Mouse (Mus musculus) embryonic facial prominence, embryonic 12.5 days (tissue): ENCODE measurements around the gene Unc5b. TPM values are rescaled to one million over a fixed set of nuclear protein-coding genes. Genes with fewer than 3 reads are reported as not detected.

Experiments used
- ATAC-seq: fragments of 200-750 bp; cut with Nextera tagmentation; 2 replicates; pipeline ENCODE4 v1.8.0; 2017; ENCODE audit not compliant: insufficient number of reproducible peaks, insufficient read depth, low FRiP score, low TSS enrichment
- H3K27ac ChIP-seq: fragments of 300-500 bp; sonication (generic); 2 replicates; pipeline ENCODE4 v1.5.1; 2016; ENCODE audit warnings: mild to moderate bottlenecking
- H3K27me3 ChIP-seq: fragments of 300-500 bp; sonication (generic); 2 replicates; pipeline ENCODE4 v1.6.1; 2016; ENCODE audit warnings: mild to moderate bottlenecking, moderate library complexity
- H3K36me3 ChIP-seq: fragments of 300-500 bp; sonication (generic); 2 replicates; pipeline ENCODE4 v1.6.1; 2016; ENCODE audit warnings: mild to moderate bottlenecking
- H3K4me1 ChIP-seq: fragments of 300-500 bp; sonication (generic); 2 replicates; pipeline ENCODE4 v1.6.1; 2016
- H3K4me2 ChIP-seq: fragments of 300-500 bp; sonication (generic); replicated peaks from 2 replicates; pipeline ENCODE4 v1.6.1; 2016; ENCODE audit warnings: mild to moderate bottlenecking, moderate library complexity
- H3K4me3 ChIP-seq: fragments of 300-500 bp; sonication (generic); 2 replicates; pipeline ENCODE4 v1.5.1; 2016; ENCODE audit warnings: mild to moderate bottlenecking
- H3K9ac ChIP-seq: fragments of 300-500 bp; sonication (generic); 2 replicates; pipeline ENCODE4 v1.6.1; 2016; ENCODE audit warnings: mild to moderate bottlenecking, moderate library complexity
- H3K9me3 ChIP-seq: fragments of 300-500 bp; sonication (generic); 2 replicates; pipeline ENCODE4 v1.6.1; 2016; ENCODE audit warnings: mild to moderate bottlenecking, moderate library complexity
- WGBS: fragments of 180-500 bp; shearing (Covaris S2); methylation state at CpG from one replicate; pipeline ENCODE4 v1.1.7; 2016; 5-methylcytosine and 5-hydroxymethylcytosine counted together
- polyA plus RNA-seq: library from polyadenylated mRNA; unstranded; fragments of >200 nt; fragmentation: Nextera tagmentation; extraction: Ambion mirVana; gene quantifications from 2 replicates; pipeline ENCODE4 v1.2.1, GENCODE M21; 2016

The Unc5b gene
- polyA plus RNA-seq, 1 experiment from 2014 or later: 6.3 TPM

DNA sequence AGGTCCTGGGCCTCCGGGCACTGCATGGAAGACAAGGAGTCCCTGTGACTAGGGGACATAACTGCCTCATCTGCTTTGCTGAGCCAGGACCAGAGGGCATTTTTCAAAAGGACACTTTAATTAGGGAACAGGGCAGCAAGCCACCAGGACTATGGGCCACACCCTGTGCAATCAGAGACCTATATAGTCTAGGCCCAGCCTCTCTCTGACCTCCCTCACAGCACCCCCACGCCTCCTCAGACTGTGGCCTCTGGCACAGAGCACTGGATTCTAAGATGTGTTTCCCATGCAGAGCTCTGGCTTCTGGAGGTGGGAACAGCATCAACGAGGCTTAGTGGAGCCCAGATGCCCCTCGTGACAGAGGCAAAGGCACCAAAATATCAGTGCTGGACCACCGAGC is 35.4 kb downstream of the Unc5b start:
- Histone ChIP-seq H3K27ac (no peak overlapping the region), H3K9ac (no peak overlapping the region), H3K4me3 (no peak overlapping the region), H3K36me3 (no peaks in the 10 kb centered on the region), H3K27me3 (peaks cover 10% of the 10 kb centered on the region; the same call in 1 of the 2 replicates), H3K4me1 (peaks cover 57% of the 10 kb centered on the region), H3K4me2 (no peak overlapping the region), H3K9me3 (no peaks in the 10 kb centered on the region)
- WGBS: 67% methylated on average over 5 of the region's 5 CpGs
- ATAC-seq: no peak

DNA sequence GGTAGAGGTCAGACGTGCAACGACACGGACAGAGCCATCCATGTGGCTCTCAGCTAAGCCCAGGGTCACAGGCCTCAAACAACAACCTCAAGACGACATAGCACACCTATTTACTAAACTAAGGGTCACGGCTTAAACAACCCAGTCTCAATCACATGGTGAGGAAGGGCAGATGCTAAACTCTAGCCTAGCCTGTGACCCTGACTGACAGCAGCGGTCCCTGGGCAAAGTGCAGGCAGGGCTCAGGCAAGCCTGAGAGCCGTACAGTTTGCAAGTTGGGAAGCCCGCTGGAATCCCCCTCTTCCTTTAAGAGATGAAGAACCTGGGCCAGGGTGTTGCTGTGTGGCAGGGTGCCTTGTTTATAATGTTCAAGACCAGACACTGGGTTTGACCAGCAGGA is 36.6 kb downstream of the Unc5b start:
- whole genome bisulfite sequencing: 23% methylated on average over 8 of the region's 8 CpGs
- peaks cover 44% of the 10 kb centered on the region for H3K4me1 ChIP-seq
- H3K4me3 ChIP-seq: no peak overlapping the region
- 0 out of 2 replicates have a peak, but pooled peaks cover 10% of the 10 kb centered on the region for H3K27me3 ChIP-seq
- H3K27ac ChIP-seq: peak overlapping the region; percentile 73
- no peaks in the 10 kb centered on the region for H3K9me3 ChIP-seq
- H3K4me2 ChIP-seq: no peak overlapping the region
- H3K9ac ChIP-seq: no peak overlapping the region
- H3K36me3 ChIP-seq: no peaks in the 10 kb centered on the region
- ATAC-seq: no peak

- Histone ChIP-seq H3K4me2 (no peak overlapping the region), H3K36me3 (no peaks in the 10 kb centered on the region), H3K9me3 (no peaks in the 10 kb centered on the region), H3K4me3 (no peak overlapping the region), H3K4me1 (peaks cover 41% of the 10 kb centered on the region), H3K9ac (no peak overlapping the region), H3K27me3 (0 out of 2 replicates have a peak, but pooled peaks cover 10% of the 10 kb centered on the region), H3K27ac (peak overlapping the region; percentile 73)
- peak; percentile 42; the same call in 1 of the 2 replicates for ATAC-seq
- 20% methylated on average over 11 of the region's 11 CpGs for WGBS
These were observed 37.0 kb downstream of the Unc5b start for GRCm38 (mm10) chr10:60794374-60794773.

GRCm38 (mm10) chr10:60792841-60793240 is 38.5 kb downstream of the Unc5b start:
- H3K9ac ChIP-seq: no peak overlapping the region
- H3K4me3 ChIP-seq: no peak overlapping the region
- no peak overlapping the region for H3K4me2 ChIP-seq
- no peaks in the 10 kb centered on the region for H3K36me3 ChIP-seq
- H3K27ac ChIP-seq: no peak overlapping the region
- H3K4me1 ChIP-seq: peaks cover 32% of the 10 kb centered on the region
- no peaks in the 10 kb centered on the region for H3K9me3 ChIP-seq
- WGBS: 19% methylated on average over 11 of the region's 11 CpGs
- no peak for ATAC-seq
- H3K27me3 ChIP-seq: 0 out of 2 replicates have a peak, but pooled peaks cover 10% of the 10 kb centered on the region

GRCm38 (mm10) chr10:60792365-60792764 is 39.0 kb downstream of the Unc5b start:
- no peak overlapping the region for H3K9ac ChIP-seq
- 45% methylated on average over 10 of the region's 10 CpGs for WGBS
- ATAC-seq: no peak
- no peaks in the 10 kb centered on the region for H3K36me3 ChIP-seq
- H3K9me3 ChIP-seq: no peaks in the 10 kb centered on the region
- no peak overlapping the region for H3K4me2 ChIP-seq
- no peak overlapping the region for H3K4me3 ChIP-seq
- no peak overlapping the region for H3K27ac ChIP-seq
- peaks cover 31% of the 10 kb centered on the region for H3K4me1 ChIP-seq
- 0 out of 2 replicates have a peak, but pooled peaks cover 10% of the 10 kb centered on the region for H3K27me3 ChIP-seq

DNA sequence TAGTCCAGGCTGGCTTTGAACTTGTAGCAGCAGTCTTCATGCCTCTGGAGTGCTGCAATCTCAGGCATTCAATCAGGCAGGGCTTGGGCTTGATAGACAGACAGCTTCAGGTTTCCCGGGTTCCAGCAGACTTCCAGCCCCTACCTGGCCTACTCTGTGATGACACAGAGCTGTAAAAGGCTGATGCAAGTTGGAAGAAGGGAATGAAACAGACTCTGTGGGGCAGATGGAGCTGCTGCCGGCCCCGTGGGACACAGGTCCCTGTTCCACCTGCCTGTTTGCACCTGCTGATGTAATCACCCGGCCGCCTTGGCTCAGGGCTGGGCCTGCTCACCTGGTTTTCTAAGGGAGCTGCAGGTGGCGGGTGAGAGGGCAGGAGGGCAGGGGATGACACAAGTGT is 40.5 kb downstream of the Unc5b start:
- Histone ChIP-seq H3K9ac (no peak overlapping the region), H3K4me1 (peaks cover 25% of the 10 kb centered on the region), H3K9me3 (no peaks in the 10 kb centered on the region), H3K4me3 (no peak overlapping the region), H3K4me2 (no peak overlapping the region), H3K27me3 (0 out of 2 replicates have a peak, but pooled peaks cover 10% of the 10 kb centered on the region), H3K36me3 (no peaks in the 10 kb centered on the region), H3K27ac (no peak overlapping the region)
- WGBS: 72% methylated on average over 6 of the region's 6 CpGs
- no peak for ATAC-seq

DNA sequence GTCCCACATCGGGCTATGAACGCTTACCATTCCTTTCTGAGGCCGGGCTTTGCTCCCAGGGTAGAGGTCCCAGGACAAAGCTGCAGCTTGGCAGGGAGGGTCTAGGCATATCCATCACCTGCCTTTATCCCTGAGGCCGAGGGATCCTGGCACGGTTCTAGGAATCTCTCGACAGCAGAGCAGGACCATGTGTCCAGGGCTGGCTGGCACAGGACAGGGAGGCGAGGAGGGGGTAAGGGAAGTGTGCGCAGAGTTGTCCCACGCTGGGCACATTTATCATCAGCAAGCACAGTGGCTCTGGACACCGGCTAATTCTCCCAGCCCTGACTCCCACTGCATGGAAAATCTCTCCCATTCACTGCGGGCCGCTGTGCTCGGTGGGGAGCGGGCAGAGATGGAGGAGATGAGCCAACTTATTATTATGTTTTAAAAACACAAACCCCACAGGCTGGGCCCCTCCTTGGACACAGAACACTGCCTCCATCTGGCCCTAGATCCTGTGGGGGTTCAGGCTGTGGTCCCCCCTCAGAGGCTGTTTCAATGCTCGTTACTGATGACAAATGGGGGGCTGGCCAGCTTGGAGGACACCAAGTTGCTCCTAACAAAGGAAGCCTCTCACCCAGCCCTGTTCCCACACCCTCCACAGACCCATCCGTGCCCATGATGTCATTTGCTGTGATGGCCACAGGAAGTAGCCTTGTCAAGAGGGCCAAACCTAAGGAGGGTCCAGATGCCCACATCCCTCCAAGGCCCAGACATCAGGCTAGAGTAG is 43.9 kb downstream of the Unc5b start:
- ATAC-seq: no peak
- Histone ChIP-seq H3K9ac (no peak overlapping the region), H3K4me2 (no peak overlapping the region), H3K4me1 (peaks cover 4% of the 10 kb centered on the region), H3K27me3 (0 out of 2 replicates have a peak, but pooled peaks cover 4% of the 10 kb centered on the region), H3K9me3 (no peaks in the 10 kb centered on the region), H3K27ac (no peak overlapping the region), H3K36me3 (no peaks in the 10 kb centered on the region), H3K4me3 (no peak overlapping the region)
- 85% methylated on average over 16 of the region's 16 CpGs for WGBS

DNA sequence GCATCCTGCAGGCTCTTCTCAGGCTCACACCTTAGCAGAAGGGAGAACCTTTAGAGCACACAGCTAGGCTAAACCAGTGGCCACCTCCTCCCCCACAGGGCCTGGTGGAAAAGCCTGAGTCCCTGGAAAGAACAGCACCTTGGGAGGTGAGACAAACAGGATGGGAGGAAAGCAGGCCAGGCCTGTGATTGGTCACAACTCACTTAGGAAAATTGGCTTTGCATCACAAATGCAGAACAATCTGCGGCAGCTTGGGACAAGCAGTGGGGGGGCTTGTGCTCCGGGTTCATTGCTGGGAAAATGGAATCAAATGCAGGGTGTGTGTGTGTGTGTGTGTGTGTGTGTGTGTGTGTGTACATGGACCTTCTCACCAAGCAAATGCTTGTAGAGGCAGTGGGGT is 47.8 kb downstream of the Unc5b start:
- no peak for ATAC-seq
- Histone ChIP-seq H3K9ac (no peak overlapping the region), H3K4me2 (no peak overlapping the region), H3K27me3 (peaks cover 5% of the 10 kb centered on the region; the same call in 1 of the 2 replicates), H3K4me1 (0 out of 2 replicates have a peak, but pooled peaks cover 4% of the 10 kb centered on the region), H3K4me3 (no peak overlapping the region), H3K27ac (no peak overlapping the region), H3K36me3 (no peaks in the 10 kb centered on the region), H3K9me3 (no peaks in the 10 kb centered on the region)
- 25% methylated on average over 2 of the region's 2 CpGs for WGBS

- Histone ChIP-seq H3K4me1 (0 out of 2 replicates have a peak, but pooled peaks cover 4% of the 10 kb centered on the region), H3K9ac (no peak overlapping the region), H3K36me3 (0 out of 2 replicates have a peak, but pooled peaks cover 6% of the 10 kb centered on the region), H3K4me2 (0 out of 2 replicates have a peak overlapping the region, but pooled peaks have one; percentile 16), H3K4me3 (no peak overlapping the region), H3K9me3 (no peaks in the 10 kb centered on the region), H3K27ac (no peak overlapping the region), H3K27me3 (peaks cover 5% of the 10 kb centered on the region; the same call in 1 of the 2 replicates)
- 10% methylated on average over 9 of the region's 9 CpGs for WGBS
- ATAC-seq: no peak
These were observed 51.8 kb downstream of the Unc5b start for GRCm38 (mm10) chr10:60779628-60780027.

- 0 out of 2 replicates have a peak, but pooled peaks cover 4% of the 10 kb centered on the region for H3K4me1 ChIP-seq
- no peak overlapping the region for H3K9ac ChIP-seq
- no peak overlapping the region for H3K4me2 ChIP-seq
- H3K27ac ChIP-seq: no peak overlapping the region
- H3K36me3 ChIP-seq: peaks cover 17% of the 10 kb centered on the region; the same call in 1 of the 2 replicates
- ATAC-seq: no peak
- H3K9me3 ChIP-seq: no peaks in the 10 kb centered on the region
- H3K4me3 ChIP-seq: no peak overlapping the region
- H3K27me3 ChIP-seq: peaks cover 5% of the 10 kb centered on the region; the same call in 1 of the 2 replicates
- WGBS: 71% methylated on average over 12 of the region's 12 CpGs
These were observed 52.8 kb downstream of the Unc5b start for GRCm38 (mm10) chr10:60778542-60778941.

GRCm38 (mm10) chr10:60775473-60775872 is 55.9 kb downstream of the Unc5b start:
- peaks cover 25% of the 10 kb centered on the region; the same call in 1 of the 2 replicates for H3K36me3 ChIP-seq
- H3K27me3 ChIP-seq: peaks cover under 1% of the 10 kb centered on the region; the same call in 1 of the 2 replicates
- no peak for ATAC-seq
- H3K9me3 ChIP-seq: no peaks in the 10 kb centered on the region
- WGBS: 81% methylated on average over 6 of the region's 6 CpGs
- H3K4me3 ChIP-seq: no peak overlapping the region
- H3K9ac ChIP-seq: no peak overlapping the region
- peaks cover 4% of the 10 kb centered on the region; the same call in 1 of the 2 replicates for H3K4me1 ChIP-seq
- no peak overlapping the region for H3K27ac ChIP-seq
- H3K4me2 ChIP-seq: no peak overlapping the region

DNA sequence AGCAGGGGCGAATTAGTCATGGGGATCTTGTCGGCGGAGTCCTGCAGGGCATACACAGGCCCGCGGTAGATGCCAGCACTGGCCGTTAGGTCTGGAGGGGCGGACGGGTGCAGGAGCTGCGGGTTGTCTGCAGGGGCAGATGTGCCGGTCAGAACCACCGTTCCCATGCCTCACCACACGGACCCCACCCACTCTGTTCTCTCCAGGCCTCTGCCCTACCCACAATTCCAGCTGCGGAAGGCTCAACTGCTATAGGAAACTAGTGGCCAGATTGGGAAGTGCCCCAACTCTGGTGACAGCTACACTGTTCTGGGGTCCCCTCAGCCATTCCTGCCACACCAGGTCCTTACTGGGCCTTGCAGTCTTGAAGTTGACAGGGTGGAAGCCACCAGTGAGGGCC is 56.8 kb downstream of the Unc5b start:
- no peaks in the 10 kb centered on the region for H3K9me3 ChIP-seq
- ATAC-seq: no peak
- no peak overlapping the region for H3K4me2 ChIP-seq
- no peaks in the 10 kb centered on the region; the same call in 1 of the 2 replicates for H3K4me1 ChIP-seq
- no peak overlapping the region for H3K4me3 ChIP-seq
- no peaks in the 10 kb centered on the region for H3K27me3 ChIP-seq
- 95% methylated on average over 13 of the region's 13 CpGs for WGBS
- H3K36me3 ChIP-seq: peaks cover 25% of the 10 kb centered on the region; the same call in 1 of the 2 replicates
- H3K9ac ChIP-seq: no peak overlapping the region
- no peak overlapping the region for H3K27ac ChIP-seq
